Mouse (Mus musculus) thymus, postnatal 10 days (tissue): ENCODE data around the gene Gm15140.
"Not testable (repeated sequence)": the region's sequence is repeated elsewhere in the genome, so short reads cannot be mapped to it uniquely, and the experiment has no call there.

Experiments
- DNase-seq, 2 experiments: peaks; one replicate each; pipeline ENCODE4 v3.0.0; 2021; ENCODE audit warnings: low spot score in 2 of 2

Gene Gm15140

DNA sequence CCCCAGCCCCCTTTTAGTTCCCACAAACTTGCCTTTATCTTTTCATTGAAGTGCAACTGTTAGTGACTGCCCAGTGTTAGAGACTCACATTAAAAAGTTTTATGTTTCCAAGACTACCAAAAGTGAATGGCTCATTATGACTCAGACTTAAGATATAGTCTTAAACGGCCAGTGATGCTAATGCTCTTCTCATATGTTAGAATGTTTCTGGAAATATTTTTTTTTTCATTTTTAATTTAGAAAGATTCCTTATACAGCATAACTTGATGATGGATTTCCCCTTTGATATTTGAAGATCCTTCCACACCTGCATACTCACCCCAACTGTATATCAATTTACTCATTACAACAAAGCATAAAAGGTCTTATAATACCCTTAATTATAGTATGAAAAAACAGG lies at the start of gene Gm15140:
Gene Gm15140 (minus strand): TSS at position 101 of the 400 bp plus-strand sequence.
- not testable (repeated sequence) for DNase-seq
